Mouse (Mus musculus) kidney, embryonic 16.5 days (tissue): ENCODE measurements around the gene Gm16485. TPM values are rescaled to one million over a fixed set of nuclear protein-coding genes. Genes with fewer than 3 reads are reported as not detected.

Experiments
- ATAC-seq: fragments of 200-750 bp; cut with Nextera tagmentation; 2 replicates; pipeline ENCODE4 v1.8.0; 2017; ENCODE audit warnings: moderate TSS enrichment; ENCODE audit not compliant: low FRiP score, low TSS enrichment
- H3K27ac ChIP-seq: fragments of 300-500 bp; sonication (generic); 2 replicates; pipeline ENCODE4 v1.5.1; 2014; ENCODE audit warnings: low read length
- H3K27me3 ChIP-seq: fragments of 300-500 bp; sonication (generic); 2 replicates; pipeline ENCODE4 v1.6.1; 2014; ENCODE audit warnings: low read length, control low read depth, mixed read lengths; ENCODE audit not compliant: insufficient read depth
- H3K36me3 ChIP-seq: fragments of 300-500 bp; sonication (generic); 2 replicates; pipeline ENCODE4 v1.6.1; 2014; ENCODE audit warnings: low read length, control low read depth, mixed read lengths; ENCODE audit not compliant: insufficient read depth
- H3K4me1 ChIP-seq: fragments of 300-500 bp; sonication (generic); 2 replicates; pipeline ENCODE4 v1.6.1; 2014; ENCODE audit warnings: low read length, control low read depth, mixed read lengths; ENCODE audit not compliant: insufficient read depth
- H3K4me2 ChIP-seq: fragments of 300-500 bp; sonication (generic); replicated peaks from 2 replicates; pipeline ENCODE4 v1.6.1; 2014; ENCODE audit warnings: low read depth, low read length
- H3K4me3 ChIP-seq: fragments of 300-500 bp; sonication (generic); 2 replicates; pipeline ENCODE4 v1.5.1; 2014; ENCODE audit warnings: mild to moderate bottlenecking, low read length
- H3K9ac ChIP-seq: fragments of 300-500 bp; sonication (generic); replicated peaks from 2 replicates; pipeline ENCODE4 v1.6.1; 2014; ENCODE audit warnings: low read length
- H3K9me3 ChIP-seq: fragments of 300-500 bp; sonication (generic); 2 replicates; pipeline ENCODE4 v1.6.1; 2016; ENCODE audit warnings: low read length, control low read depth
- WGBS: fragments of 180-500 bp; shearing (Covaris S2); extraction: QIAGEN DNeasy Blood & Tissue Kit; methylation state at CpG from one replicate; pipeline ENCODE4 v1.1.7; 2014; 5-methylcytosine and 5-hydroxymethylcytosine counted together
- polyA plus RNA-seq: library from polyadenylated mRNA; unstranded; fragments of >200 nt; fragmentation: Nextera tagmentation; extraction: Ambion mirVana; gene quantifications from 2 replicates; pipeline ENCODE4 v1.2.1, GENCODE M21; 2015

Gm16485 gene
- 0.13 and 0.25 TPM in 2 replicates for polyA plus RNA-seq

DNA sequence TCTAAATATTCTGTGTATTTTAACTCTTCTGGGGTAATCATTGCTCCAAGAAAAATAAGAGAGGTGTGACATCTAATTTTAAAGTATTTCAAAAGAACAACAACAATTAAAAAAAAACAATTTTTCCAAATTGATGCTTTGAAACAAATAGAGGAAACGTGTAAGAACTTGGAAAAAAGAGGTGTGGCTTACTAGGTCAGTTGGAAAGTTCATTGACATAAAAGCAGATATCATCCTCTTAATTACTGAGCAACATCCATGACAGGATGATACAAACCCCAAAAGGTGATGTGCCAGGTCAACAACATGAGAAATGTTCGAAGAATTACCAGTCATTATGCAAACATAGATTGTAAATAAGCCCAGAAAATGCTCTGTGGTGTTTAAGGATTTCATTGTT is at the start of gene Gm16485:
TSS of gene Gm16485 (plus strand) at position 301 of the 400 bp plus-strand sequence.
- Histone ChIP-seq H3K9me3 (no peaks in the 10 kb centered on the region), H3K4me2 (no peak within 1 kb of the TSS), H3K4me1 (no peaks in the 10 kb centered on the region), H3K27me3 (no peaks in the 10 kb centered on the region), H3K36me3 (no peaks in the 10 kb centered on the region), H3K4me3 (no peak within 1 kb of the TSS), H3K9ac (no peak within 1 kb of the TSS), H3K27ac (no peak within 1 kb of the TSS)
- ATAC-seq: no peak
- WGBS: 61% methylated on average over 2 of the region's 2 CpGs

DNA sequence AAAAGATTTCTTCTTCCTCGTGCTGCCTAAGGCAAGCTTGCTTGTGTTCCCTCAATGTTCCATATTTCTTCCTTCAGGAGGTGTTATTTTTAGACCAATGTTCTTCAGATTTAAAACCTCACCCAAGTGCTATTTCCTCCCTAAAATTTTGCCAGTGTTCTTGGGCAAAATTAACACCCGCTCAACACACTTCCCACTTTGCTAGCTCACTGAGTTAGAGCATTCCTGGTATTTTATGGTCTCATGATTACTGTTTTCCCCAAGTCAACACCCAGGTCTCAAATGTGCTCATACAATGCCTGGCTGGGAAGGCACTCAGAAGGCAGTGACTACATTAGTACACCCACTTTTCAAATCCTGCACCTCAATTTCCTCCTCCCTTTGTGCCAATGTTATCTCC is 44.0 kb upstream of the Gm16485 start:
- no peak for ATAC-seq
- 79% methylated on average over 2 of the region's 2 CpGs for WGBS
- no peaks in the 10 kb centered on the region for H3K27me3 ChIP-seq
- no peak overlapping the region for H3K4me2 ChIP-seq
- H3K36me3 ChIP-seq: no peaks in the 10 kb centered on the region
- no peak overlapping the region for H3K27ac ChIP-seq
- no peaks in the 10 kb centered on the region for H3K4me1 ChIP-seq
- no peaks in the 10 kb centered on the region for H3K9me3 ChIP-seq
- H3K4me3 ChIP-seq: no peak overlapping the region
- H3K9ac ChIP-seq: no peak overlapping the region

DNA sequence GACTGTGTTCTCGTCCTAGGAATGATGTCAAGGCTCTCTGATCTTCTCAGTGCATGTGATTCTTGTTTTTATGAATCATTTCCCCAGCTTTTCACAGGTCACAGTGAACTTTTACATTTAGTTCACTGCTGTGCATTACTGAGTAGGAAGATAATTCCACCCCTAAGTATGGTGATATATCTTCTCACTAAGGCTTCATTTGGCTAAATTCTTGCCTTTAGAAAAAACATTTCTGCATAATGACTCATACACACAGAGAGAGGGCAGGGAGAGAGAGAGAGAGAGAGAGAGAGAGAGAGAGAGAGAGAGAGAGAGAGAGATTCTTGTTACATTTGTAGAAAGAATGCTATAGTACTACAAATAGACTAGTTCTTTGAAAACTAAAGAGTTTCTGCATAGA is 33.8 kb upstream of the Gm16485 start:
- Histone ChIP-seq H3K4me3 (no peak overlapping the region), H3K36me3 (no peaks in the 10 kb centered on the region), H3K27ac (no peak overlapping the region), H3K4me1 (no peaks in the 10 kb centered on the region), H3K27me3 (no peaks in the 10 kb centered on the region), H3K9ac (no peak overlapping the region), H3K9me3 (no peaks in the 10 kb centered on the region), H3K4me2 (no peak overlapping the region)
- WGBS: 38% methylated on average over 1 of the region's 1 CpGs
- no peak for ATAC-seq

DNA sequence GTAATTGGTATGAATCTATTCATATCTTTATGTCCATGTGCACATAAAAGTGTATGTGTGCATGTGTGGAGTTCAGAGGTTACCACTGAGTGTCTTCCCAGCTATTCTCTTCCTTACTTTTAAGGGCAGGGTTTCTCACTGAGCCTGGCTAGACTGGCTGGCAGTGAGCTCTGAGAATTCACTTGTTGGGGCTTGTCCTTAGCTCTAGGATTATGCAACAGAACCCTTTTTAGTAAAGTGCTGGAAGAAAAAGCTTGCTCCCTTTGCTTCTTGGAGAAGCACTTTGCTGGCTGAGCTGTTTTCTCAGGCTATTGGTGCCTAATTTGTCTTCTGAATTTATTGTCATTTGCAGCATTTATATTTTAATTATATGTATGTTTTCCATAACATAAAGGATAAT is 18.3 kb upstream of the Gm16485 start:
- Histone ChIP-seq H3K9me3 (no peaks in the 10 kb centered on the region), H3K36me3 (no peaks in the 10 kb centered on the region), H3K4me1 (no peaks in the 10 kb centered on the region), H3K4me2 (no peak overlapping the region), H3K27me3 (no peaks in the 10 kb centered on the region), H3K4me3 (no peak overlapping the region), H3K9ac (no peak overlapping the region), H3K27ac (no peak overlapping the region)
- no peak for ATAC-seq

DNA sequence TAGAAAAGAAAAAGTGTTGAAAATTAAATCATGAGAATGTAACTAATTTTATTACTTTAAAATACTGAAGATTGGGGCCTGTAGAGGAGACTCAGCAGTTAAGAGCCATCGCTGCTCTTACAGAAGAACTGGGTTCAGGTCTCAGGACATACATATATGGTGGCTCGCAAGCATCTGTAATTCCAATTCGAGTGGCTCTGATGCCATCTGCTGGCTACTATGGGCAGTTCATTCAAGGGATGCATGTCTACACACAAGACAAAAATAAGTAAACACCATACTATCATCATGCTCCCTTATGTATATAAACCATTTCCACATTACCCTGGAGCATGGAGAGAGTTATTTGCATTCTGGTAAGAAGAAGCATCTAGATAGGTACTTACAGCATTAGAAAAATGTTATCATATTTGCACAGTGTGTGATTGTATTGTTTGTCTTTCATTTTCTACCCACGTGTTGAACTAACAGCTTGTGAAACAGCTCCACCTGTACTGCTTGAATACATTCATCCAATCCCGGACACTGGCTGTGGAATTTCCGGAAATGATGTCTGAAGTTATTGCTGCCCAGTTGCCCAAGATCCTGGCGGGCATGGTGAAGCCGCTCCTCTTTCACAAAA is 7.0 kb upstream of the Gm16485 start:
- Histone ChIP-seq H3K36me3 (no peaks in the 10 kb centered on the region), H3K4me2 (no peak overlapping the region), H3K27me3 (no peaks in the 10 kb centered on the region), H3K9me3 (no peaks in the 10 kb centered on the region), H3K9ac (no peak overlapping the region), H3K4me3 (no peak overlapping the region), H3K27ac (no peak overlapping the region), H3K4me1 (no peaks in the 10 kb centered on the region)
- 70% methylated on average over 8 of the region's 8 CpGs for WGBS
- ATAC-seq: peak; percentile 42; the same call in 1 of the 2 replicates

DNA sequence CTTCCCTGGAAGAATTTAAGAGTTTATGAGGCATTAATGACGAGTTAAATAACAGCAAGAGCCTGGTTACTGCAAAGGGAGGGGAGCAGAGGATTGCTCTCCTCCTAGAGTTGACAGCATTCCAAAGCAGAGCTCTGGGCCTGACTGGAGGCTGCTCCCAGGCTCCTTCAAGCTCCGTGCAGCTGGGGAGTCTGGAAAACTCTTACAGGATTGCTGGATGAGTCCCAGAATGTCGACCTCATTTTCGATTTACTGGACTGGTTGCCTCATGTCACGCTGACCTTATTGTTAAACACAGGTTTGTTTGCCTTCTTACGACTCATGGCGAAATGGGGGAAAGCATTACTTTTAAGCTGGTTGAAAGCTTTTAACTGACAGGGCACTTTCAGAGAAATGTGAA is 1.4 kb upstream of the Gm16485 start:
- no peak overlapping the region for H3K4me2 ChIP-seq
- H3K4me3 ChIP-seq: no peak overlapping the region
- 35% methylated on average over 7 of the region's 7 CpGs for WGBS
- no peak for ATAC-seq
- no peaks in the 10 kb centered on the region for H3K9me3 ChIP-seq
- no peak overlapping the region for H3K9ac ChIP-seq
- H3K4me1 ChIP-seq: no peaks in the 10 kb centered on the region
- no peaks in the 10 kb centered on the region for H3K36me3 ChIP-seq
- no peak overlapping the region for H3K27ac ChIP-seq
- no peaks in the 10 kb centered on the region for H3K27me3 ChIP-seq

DNA sequence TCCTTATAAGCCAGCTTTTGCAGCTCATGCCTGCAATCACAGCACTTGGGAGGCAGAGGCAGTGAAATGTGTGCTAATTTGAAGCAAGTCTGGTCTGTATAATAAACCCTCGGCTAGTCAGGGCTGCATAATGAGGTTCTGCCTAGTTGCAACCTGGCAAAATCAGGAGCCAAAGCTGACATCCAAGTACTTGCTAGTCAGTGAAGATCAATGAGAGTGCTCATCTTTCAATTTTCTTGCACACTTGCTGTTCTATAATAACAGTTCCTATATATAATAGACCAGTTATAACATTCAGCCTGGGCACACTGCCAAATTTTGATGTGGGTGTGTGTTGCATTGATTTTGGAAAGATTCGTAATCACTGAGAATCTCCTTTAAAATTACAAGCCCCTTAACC is 6.2 kb downstream of the Gm16485 start:
- H3K27me3 ChIP-seq: no peaks in the 10 kb centered on the region
- ATAC-seq: no peak
- no peak overlapping the region for H3K4me2 ChIP-seq
- H3K4me1 ChIP-seq: no peaks in the 10 kb centered on the region
- 27% methylated on average over 2 of the region's 2 CpGs for WGBS
- no peak overlapping the region for H3K27ac ChIP-seq
- no peak overlapping the region for H3K9ac ChIP-seq
- no peaks in the 10 kb centered on the region for H3K9me3 ChIP-seq
- H3K4me3 ChIP-seq: no peak overlapping the region
- no peaks in the 10 kb centered on the region for H3K36me3 ChIP-seq

DNA sequence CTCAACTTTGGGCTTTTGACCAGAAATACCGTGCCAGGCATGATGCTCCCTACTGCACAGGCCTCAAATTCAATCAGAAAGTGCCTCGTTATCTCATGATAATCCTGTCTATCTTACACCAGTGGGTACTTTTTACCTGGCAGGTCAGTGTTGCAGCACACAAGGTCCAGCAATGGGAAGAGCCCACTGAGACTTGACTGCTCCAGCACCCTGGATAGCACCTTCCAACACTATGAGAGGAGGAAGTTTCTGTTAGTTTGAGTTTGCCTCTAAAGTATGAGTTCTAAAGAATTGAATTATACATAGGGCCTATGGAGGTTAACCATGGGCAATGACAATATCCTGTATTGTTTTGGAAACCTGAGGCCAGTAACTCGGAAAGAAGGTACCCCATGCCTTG is 10.7 kb downstream of the Gm16485 start:
- 83% methylated on average over 3 of the region's 3 CpGs for WGBS
- no peak overlapping the region for H3K4me2 ChIP-seq
- H3K4me3 ChIP-seq: no peak overlapping the region
- H3K4me1 ChIP-seq: no peaks in the 10 kb centered on the region
- ATAC-seq: no peak
- H3K27me3 ChIP-seq: no peaks in the 10 kb centered on the region
- H3K27ac ChIP-seq: no peak overlapping the region
- H3K36me3 ChIP-seq: no peaks in the 10 kb centered on the region
- no peak overlapping the region for H3K9ac ChIP-seq
- no peaks in the 10 kb centered on the region for H3K9me3 ChIP-seq

DNA sequence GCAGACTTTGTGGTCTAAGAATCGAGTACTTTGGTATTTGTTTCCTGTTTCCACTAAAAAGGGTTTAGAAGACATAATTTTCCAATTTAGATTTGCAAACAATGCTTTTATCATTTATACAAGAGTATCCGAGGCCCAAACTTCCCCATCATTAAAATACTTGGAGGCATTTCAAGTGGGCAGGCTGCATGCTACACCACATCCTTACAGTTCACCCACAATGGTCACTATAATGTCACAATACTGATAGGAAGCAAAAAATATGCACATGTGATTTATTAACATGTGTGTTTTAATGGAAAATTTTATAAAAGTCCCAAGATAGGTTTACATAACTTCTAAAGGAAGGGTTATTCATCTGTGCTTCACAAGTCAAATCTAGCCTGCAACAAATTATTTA is 24.9 kb downstream of the Gm16485 start:
- peaks cover 11% of the 10 kb centered on the region; the same call in 1 of the 2 replicates for H3K36me3 ChIP-seq
- H3K4me1 ChIP-seq: no peaks in the 10 kb centered on the region
- no peak overlapping the region for H3K4me2 ChIP-seq
- no peak overlapping the region for H3K27ac ChIP-seq
- no peak overlapping the region for H3K9ac ChIP-seq
- no peaks in the 10 kb centered on the region for H3K9me3 ChIP-seq
- H3K4me3 ChIP-seq: no peak overlapping the region
- no peak for ATAC-seq
- no peaks in the 10 kb centered on the region for H3K27me3 ChIP-seq
- 73% methylated on average over 2 of the region's 2 CpGs for WGBS

DNA sequence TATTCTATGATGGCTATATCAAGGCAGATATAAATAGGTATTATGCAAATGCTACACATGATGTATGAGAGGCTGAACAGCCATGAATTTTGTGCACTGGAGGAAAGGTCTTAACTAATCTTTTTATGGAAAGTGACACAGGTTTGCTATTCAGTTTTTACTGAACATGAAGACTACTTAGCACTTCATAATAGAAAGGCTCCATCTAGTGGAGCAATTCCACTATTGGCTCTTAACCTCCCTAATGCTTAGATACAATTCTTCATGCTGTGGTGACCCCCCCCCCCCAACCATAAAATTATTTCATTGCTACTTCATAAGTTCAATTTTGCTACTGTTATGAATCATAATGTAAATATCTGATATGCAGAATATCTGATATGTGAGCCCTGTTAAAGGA is 29.6 kb downstream of the Gm16485 start:
- Histone ChIP-seq H3K9ac (no peak overlapping the region), H3K9me3 (no peaks in the 10 kb centered on the region)

More for the DNA sequence above, 29.6 kb downstream of the Gm16485 start:
- ATAC-seq: no peak
- H3K27me3 ChIP-seq: no peaks in the 10 kb centered on the region
- no peak overlapping the region for H3K4me2 ChIP-seq
- H3K27ac ChIP-seq: no peak overlapping the region
- peaks cover 27% of the 10 kb centered on the region for H3K36me3 ChIP-seq
- no peaks in the 10 kb centered on the region for H3K4me1 ChIP-seq
- no peak overlapping the region for H3K4me3 ChIP-seq
